Mouse (Mus musculus): ENCODE results near the gene Aldh6a1. TPM values are rescaled to one million over a fixed set of nuclear protein-coding genes. Genes with fewer than 3 reads are reported as not detected.

The Aldh6a1 gene
- polyA plus RNA-seq, 1 experiment, result 2.6 TPM

GRCm38 (mm10) chr12:84449887-84450286 is 917 bp downstream of the Aldh6a1 start:
- no peaks in the 10 kb centered on the region for H3K36me3 ChIP-seq (ENCODE audit: control insufficient read depth, insufficient read depth, low read length)
- no peak for TF ChIP-seq POLR2A (IDR thresholded peaks at IDR 0.05; ENCODE audit: low read depth, low read length)
- H3K27ac ChIP-seq (ENCODE audit: insufficient read depth, low read length), result no peak overlapping the region
- 65% methylated on average over 10 of the region's 10 CpGs for WGBS
- DNase-seq (ENCODE audit: low read depth in 1 of 2, low spot score in 2 of 2), result no peak
- peaks cover 2% of the 10 kb centered on the region; the same call in 1 of the 2 replicates for H3K4me1 ChIP-seq (ENCODE audit: control insufficient read depth, insufficient read depth, insufficient read length)
- H3K4me3 ChIP-seq (ENCODE audit: extremely low read depth, insufficient read depth, insufficient read length), result no peak overlapping the region
- H3K27me3 ChIP-seq (ENCODE audit: control insufficient read depth, insufficient read depth, low read length), result no peaks in the 10 kb centered on the region

GRCm38 (mm10) chr12:84448181-84448580 is 2.6 kb downstream of the Aldh6a1 start:
- no peak for TF ChIP-seq POLR2A (IDR thresholded peaks at IDR 0.05; ENCODE audit: low read depth, low read length)
- TF ChIP-seq CTCF (IDR thresholded peaks at IDR 0.05; ENCODE audit: extremely low read depth, insufficient read depth, insufficient read length, insufficient replicate concordance), result no peak
- no peak for DNase-seq (ENCODE audit: low read depth in 1 of 2, low spot score in 2 of 2)
- H3K4me3 ChIP-seq (ENCODE audit: extremely low read depth, insufficient read depth, insufficient read length), result no peak overlapping the region
- WGBS, result 92% methylated on average over 6 of the region's 6 CpGs
- H3K4me1 ChIP-seq (ENCODE audit: control insufficient read depth, insufficient read depth, insufficient read length), result peaks cover 2% of the 10 kb centered on the region; the same call in 1 of the 2 replicates
- no peaks in the 10 kb centered on the region for H3K36me3 ChIP-seq (ENCODE audit: control insufficient read depth, insufficient read depth, low read length)
- no peak overlapping the region for H3K27ac ChIP-seq (ENCODE audit: insufficient read depth, low read length)
- H3K27me3 ChIP-seq (ENCODE audit: control insufficient read depth, insufficient read depth, low read length), result no peaks in the 10 kb centered on the region

GRCm38 (mm10) chr12:84447386-84447785 is 3.4 kb downstream of the Aldh6a1 start:
- H3K4me3 ChIP-seq (ENCODE audit: extremely low read depth, insufficient read depth, insufficient read length), result no peak overlapping the region
- H3K27ac ChIP-seq (ENCODE audit: insufficient read depth, low read length), result no peak overlapping the region
- H3K36me3 ChIP-seq (ENCODE audit: control insufficient read depth, insufficient read depth, low read length), result no peaks in the 10 kb centered on the region
- no peaks in the 10 kb centered on the region; the same call in 1 of the 2 replicates for H3K4me1 ChIP-seq (ENCODE audit: control insufficient read depth, insufficient read depth, insufficient read length)
- no peak for DNase-seq (ENCODE audit: low read depth in 1 of 2, low spot score in 2 of 2)
- TF ChIP-seq POLR2A (IDR thresholded peaks at IDR 0.05; ENCODE audit: low read depth, low read length), result no peak
- TF ChIP-seq CTCF (IDR thresholded peaks at IDR 0.05; ENCODE audit: extremely low read depth, insufficient read depth, insufficient read length, insufficient replicate concordance), result no peak
- WGBS, result 89% methylated on average over 1 of the region's 1 CpGs
- no peaks in the 10 kb centered on the region for H3K27me3 ChIP-seq (ENCODE audit: control insufficient read depth, insufficient read depth, low read length)

- Histone ChIP-seq H3K36me3 (ENCODE audit: control insufficient read depth, insufficient read depth, low read length) (no peaks in the 10 kb centered on the region), H3K27me3 (ENCODE audit: control insufficient read depth, insufficient read depth, low read length) (no peaks in the 10 kb centered on the region), H3K27ac (ENCODE audit: insufficient read depth, low read length) (no peak overlapping the region), H3K4me1 (ENCODE audit: control insufficient read depth, insufficient read depth, insufficient read length) (no peaks in the 10 kb centered on the region), H3K4me3 (ENCODE audit: extremely low read depth, insufficient read depth, insufficient read length) (no peak overlapping the region)
- DNase-seq (ENCODE audit: low read depth in 1 of 2, low spot score in 2 of 2), result no peak
- WGBS, result 86% methylated on average over 4 of the region's 4 CpGs
- TF ChIP-seq CTCF (IDR thresholded peaks at IDR 0.05; ENCODE audit: extremely low read depth, insufficient read depth, insufficient read length, insufficient replicate concordance) (no peak), POLR2A (IDR thresholded peaks at IDR 0.05; ENCODE audit: low read depth, low read length) (no peak)
Observed at GRCm38 (mm10) chr12:84442526-84442925, 8.3 kb downstream of the Aldh6a1 start.

- H3K4me3 ChIP-seq (ENCODE audit: extremely low read depth, insufficient read depth, insufficient read length), result no peak overlapping the region
- H3K36me3 ChIP-seq (ENCODE audit: control insufficient read depth, insufficient read depth, low read length), result peaks cover 5% of the 10 kb centered on the region; the same call in 1 of the 2 replicates
- H3K27me3 ChIP-seq (ENCODE audit: control insufficient read depth, insufficient read depth, low read length), result no peaks in the 10 kb centered on the region
- H3K27ac ChIP-seq (ENCODE audit: insufficient read depth, low read length), result no peak overlapping the region
- no peak for DNase-seq (ENCODE audit: low read depth in 1 of 2, low spot score in 2 of 2)
- TF ChIP-seq POLR2A (IDR thresholded peaks at IDR 0.05; ENCODE audit: low read depth, low read length) (no peak), CTCF (IDR thresholded peaks at IDR 0.05; ENCODE audit: extremely low read depth, insufficient read depth, insufficient read length, insufficient replicate concordance) (no peak)
- no peaks in the 10 kb centered on the region for H3K4me1 ChIP-seq (ENCODE audit: control insufficient read depth, insufficient read depth, insufficient read length)
- 77% methylated on average over 2 of the region's 2 CpGs for WGBS
Observed at GRCm38 (mm10) chr12:84438697-84439096, 12.1 kb downstream of the Aldh6a1 start.

GRCm38 (mm10) chr12:84429825-84430224 is 21.0 kb downstream of the Aldh6a1 start:
- 90% methylated on average over 2 of the region's 2 CpGs for WGBS

GRCm38 (mm10) chr12:84423990-84424389 is 26.8 kb downstream of the Aldh6a1 start:
- Histone ChIP-seq H3K27me3 (ENCODE audit: control insufficient read depth, insufficient read depth, low read length) (no peaks in the 10 kb centered on the region), H3K4me3 (ENCODE audit: extremely low read depth, insufficient read depth, insufficient read length) (no peak overlapping the region), H3K36me3 (ENCODE audit: control insufficient read depth, insufficient read depth, low read length) (no peaks in the 10 kb centered on the region), H3K27ac (ENCODE audit: insufficient read depth, low read length) (no peak overlapping the region), H3K4me1 (ENCODE audit: control insufficient read depth, insufficient read depth, insufficient read length) (no peaks in the 10 kb centered on the region)
- TF ChIP-seq POLR2A (IDR thresholded peaks at IDR 0.05; ENCODE audit: low read depth, low read length), result no peak
- no peak for TF ChIP-seq CTCF (IDR thresholded peaks at IDR 0.05; ENCODE audit: extremely low read depth, insufficient read depth, insufficient read length, insufficient replicate concordance)
- no peak for DNase-seq (ENCODE audit: low read depth in 1 of 2, low spot score in 2 of 2)
- WGBS, result 73% methylated on average over 3 of the region's 3 CpGs

More at GRCm38 (mm10) chr12:84429825-84430224, 21.0 kb downstream of the Aldh6a1 start:
- H3K36me3 ChIP-seq (ENCODE audit: control insufficient read depth, insufficient read depth, low read length), result peaks cover 2% of the 10 kb centered on the region; the same call in 1 of the 2 replicates
- no peak overlapping the region for H3K27ac ChIP-seq (ENCODE audit: insufficient read depth, low read length)
- no peaks in the 10 kb centered on the region for H3K4me1 ChIP-seq (ENCODE audit: control insufficient read depth, insufficient read depth, insufficient read length)
- no peak overlapping the region for H3K4me3 ChIP-seq (ENCODE audit: extremely low read depth, insufficient read depth, insufficient read length)
- no peak for DNase-seq (ENCODE audit: low read depth in 1 of 2, low spot score in 2 of 2)
- H3K27me3 ChIP-seq (ENCODE audit: control insufficient read depth, insufficient read depth, low read length), result no peaks in the 10 kb centered on the region
- no peak for TF ChIP-seq POLR2A (IDR thresholded peaks at IDR 0.05; ENCODE audit: low read depth, low read length)
- no peak for TF ChIP-seq CTCF (IDR thresholded peaks at IDR 0.05; ENCODE audit: extremely low read depth, insufficient read depth, insufficient read length, insufficient replicate concordance)

Data from spleen, adult 2 months (tissue).